Mouse (Mus musculus): Measurements from ENCODE around the gene H2-Ob.
A peak's percentile ranks its signal among the peaks of the same experiment; 100 is the strongest.

The H2-Ob gene

GRCm38 (mm10) chr17:34244656-34245055, 6.0 kb downstream of the H2-Ob start:
- DNase-seq (ENCODE audit: low spot score), result no peak

- DNase-seq (ENCODE audit: low spot score), result no peak
These were observed 8.3 kb downstream of the H2-Ob start for GRCm38 (mm10) chr17:34247047-34247446.

GRCm38 (mm10) chr17:34248764-34249163, 10.1 kb downstream of the H2-Ob start:
- no peak for DNase-seq (ENCODE audit: low spot score)

GRCm38 (mm10) chr17:34249361-34249760, 10.7 kb downstream of the H2-Ob start:
- DNase-seq (ENCODE audit: low spot score), result no peak

GRCm38 (mm10) chr17:34249878-34250277, 11.2 kb downstream of the H2-Ob start:
- DNase-seq (ENCODE audit: low spot score), result peak; percentile 56

- no peak for DNase-seq (ENCODE audit: low spot score)
These were observed 13.0 kb downstream of the H2-Ob start for GRCm38 (mm10) chr17:34251666-34252065.

- no peak for DNase-seq (ENCODE audit: low spot score)
These were observed 17.8 kb downstream of the H2-Ob start for GRCm38 (mm10) chr17:34256501-34256900.

GRCm38 (mm10) chr17:34257594-34258375, 19.1 kb downstream of the H2-Ob start, which contains the start of gene H2-Ab1:
Gene H2-Ab1, plus strand, starts transcription at chr17:34257689.
- peak; percentile 84 for DNase-seq (ENCODE audit: low spot score)

GRCm38 (mm10) chr17:34260551-34260950, 21.8 kb downstream of the H2-Ob start:
- no peak for DNase-seq (ENCODE audit: low spot score)

GRCm38 (mm10) chr17:34261502-34261901, 22.8 kb downstream of the H2-Ob start:
- peak; percentile 70 for DNase-seq (ENCODE audit: low spot score)

- DNase-seq (ENCODE audit: low spot score), result peak; percentile 72
These were observed 24.4 kb downstream of the H2-Ob start for GRCm38 (mm10) chr17:34263068-34263467.

- DNase-seq (ENCODE audit: low spot score), result no peak
These were observed 25.2 kb downstream of the H2-Ob start for GRCm38 (mm10) chr17:34263811-34264371.

- peak; percentile 14 for DNase-seq (ENCODE audit: low spot score)
These were observed 26.0 kb downstream of the H2-Ob start for GRCm38 (mm10) chr17:34264452-34265351.

- DNase-seq (ENCODE audit: low spot score), result no peak
These were observed 29.6 kb downstream of the H2-Ob start for GRCm38 (mm10) chr17:34268262-34268661.

GRCm38 (mm10) chr17:34268748-34269147, 30.0 kb downstream of the H2-Ob start:
- DNase-seq (ENCODE audit: low spot score), result no peak

GRCm38 (mm10) chr17:34269817-34270216, 31.1 kb downstream of the H2-Ob start:
- DNase-seq (ENCODE audit: low spot score), result no peak

- DNase-seq (ENCODE audit: low spot score), result no peak
These were observed 31.5 kb downstream of the H2-Ob start for GRCm38 (mm10) chr17:34270230-34270629.

- DNase-seq (ENCODE audit: low spot score), result no peak
These were observed 32.2 kb downstream of the H2-Ob start for GRCm38 (mm10) chr17:34270940-34271339.

GRCm38 (mm10) chr17:34272102-34272501, 33.4 kb downstream of the H2-Ob start:
- DNase-seq (ENCODE audit: low spot score), result no peak

GRCm38 (mm10) chr17:34280499-34281038, 41.9 kb downstream of the H2-Ob start:
- DNase-seq (ENCODE audit: low spot score), result no peak

- no peak for DNase-seq (ENCODE audit: low spot score)
These were observed 43.1 kb downstream of the H2-Ob start for GRCm38 (mm10) chr17:34281836-34282235.

- DNase-seq (ENCODE audit: low spot score), result no peak
These were observed 46.7 kb downstream of the H2-Ob start for GRCm38 (mm10) chr17:34285371-34285770.
